Mouse (Mus musculus) heart, embryonic 12.5 days (tissue): ENCODE results near the gene Efna4. TPM values are rescaled to one million over a fixed set of nuclear protein-coding genes. Genes with fewer than 3 reads are reported as not detected.
A peak's percentile ranks its signal among the peaks of the same experiment; 100 is the strongest.

Experiments used
- ATAC-seq: fragments of 200-750 bp; cut with Nextera tagmentation; 2 replicates; pipeline ENCODE4 v1.8.0; 2017; ENCODE audit warnings: moderate TSS enrichment, moderate library complexity; ENCODE audit not compliant: insufficient number of reproducible peaks, low FRiP score
- H3K27ac ChIP-seq: fragments of 300-500 bp; sonication (generic); 2 replicates; pipeline ENCODE4 v1.5.1; 2016; ENCODE audit warnings: mild to moderate bottlenecking, moderate library complexity; ENCODE audit not compliant: poor library complexity, severe bottlenecking
- H3K27me3 ChIP-seq: fragments of 300-500 bp; sonication (generic); replicated peaks from 2 replicates; pipeline ENCODE4 v1.6.1; 2016; ENCODE audit warnings: mild to moderate bottlenecking, moderate library complexity
- H3K36me3 ChIP-seq: fragments of 300-500 bp; sonication (generic); 2 replicates; pipeline ENCODE4 v1.6.1; 2016; ENCODE audit warnings: mild to moderate bottlenecking, moderate library complexity
- H3K4me1 ChIP-seq: fragments of 300-500 bp; sonication (generic); replicated peaks from 2 replicates; pipeline ENCODE4 v1.6.1; 2016; ENCODE audit warnings: mild to moderate bottlenecking
- H3K4me2 ChIP-seq: fragments of 300-500 bp; sonication (generic); 2 replicates; pipeline ENCODE4 v1.6.1; 2016; ENCODE audit warnings: mild to moderate bottlenecking, moderate library complexity
- H3K4me3 ChIP-seq: fragments of 300-500 bp; sonication (generic); 2 replicates; pipeline ENCODE4 v1.5.1; 2016; ENCODE audit warnings: mild to moderate bottlenecking
- H3K9ac ChIP-seq: fragments of 300-500 bp; sonication (generic); 2 replicates; pipeline ENCODE4 v1.6.1; 2016; ENCODE audit warnings: mild to moderate bottlenecking, moderate library complexity
- H3K9me3 ChIP-seq: fragments of 300-500 bp; sonication (generic); replicated peaks from 2 replicates; pipeline ENCODE4 v1.6.1; 2016; ENCODE audit warnings: mild to moderate bottlenecking, moderate library complexity
- WGBS: fragments of 180-500 bp; shearing (Covaris S2); methylation state at CpG from one replicate; pipeline ENCODE4 v1.1.7; 2016; 5-methylcytosine and 5-hydroxymethylcytosine counted together
- polyA plus RNA-seq: library from polyadenylated mRNA; unstranded; fragments of >200 nt; fragmentation: Nextera tagmentation; extraction: Ambion mirVana; gene quantifications from 2 replicates; pipeline ENCODE4 v1.2.1, GENCODE M21; 2016

Gene Efna4
- polyA plus RNA-seq, result 8.7 and 10.6 TPM in 2 replicates

DNA sequence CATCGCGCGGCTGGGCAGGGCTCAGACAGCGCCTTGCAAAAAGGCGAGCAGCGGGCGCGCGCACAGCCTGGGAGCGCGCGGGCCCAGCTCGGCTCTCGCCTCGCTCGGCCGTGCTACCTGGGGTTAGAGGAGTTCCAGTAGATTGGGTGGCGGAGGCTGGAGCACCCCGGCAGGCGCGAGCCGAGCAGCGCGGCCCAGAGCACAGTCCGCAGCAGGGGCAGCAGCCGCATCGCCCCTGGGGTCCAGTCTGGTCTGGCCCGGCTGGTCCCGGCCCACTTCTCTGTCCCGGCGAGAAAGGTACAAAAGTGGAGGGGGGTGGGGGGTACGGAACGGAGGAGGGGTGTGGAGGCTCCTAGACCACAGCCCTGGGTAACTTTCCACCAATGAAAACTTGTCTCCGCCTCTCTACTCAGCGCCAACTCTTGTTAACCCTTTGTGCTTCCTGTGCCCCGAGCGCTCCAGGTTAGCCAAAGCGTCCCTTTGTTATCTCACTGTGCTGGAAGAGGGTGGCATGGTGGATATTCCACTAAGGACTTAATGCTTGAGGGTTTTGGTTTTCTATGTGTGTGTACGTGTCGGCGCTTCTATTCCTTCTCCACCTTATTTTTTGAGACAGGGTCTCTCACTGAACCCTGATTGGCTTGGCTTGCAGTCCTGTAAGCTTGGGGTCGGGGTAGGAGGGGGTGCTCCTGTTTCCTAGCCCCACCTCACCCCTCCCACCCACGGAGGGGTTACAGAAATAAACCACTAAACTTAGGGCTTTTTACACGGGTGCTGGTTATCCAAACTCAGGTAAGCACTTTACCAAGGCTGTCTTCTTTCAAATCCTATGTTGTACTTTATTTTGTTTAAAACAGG is at the start of gene Efna4:
Gene Efna4 (minus strand): TSS at position 308 of the 858 bp plus-strand sequence.
- peak; percentile 78 for ATAC-seq
- Histone ChIP-seq H3K4me2 (peak within 1 kb of the TSS; percentile 86), H3K36me3 (peaks cover 30% of the 10 kb centered on the region), H3K27me3 (peaks cover 3% of the 10 kb centered on the region; the same call in 1 of the 2 replicates), H3K9ac (peak within 1 kb of the TSS; percentile 90), H3K4me1 (peaks cover 26% of the 10 kb centered on the region), H3K4me3 (peak within 1 kb of the TSS; percentile 82), H3K27ac (peak within 1 kb of the TSS; percentile 68), H3K9me3 (no peaks in the 10 kb centered on the region)
- WGBS, result 1% methylated on average over 44 of the region's 44 CpGs

DNA sequence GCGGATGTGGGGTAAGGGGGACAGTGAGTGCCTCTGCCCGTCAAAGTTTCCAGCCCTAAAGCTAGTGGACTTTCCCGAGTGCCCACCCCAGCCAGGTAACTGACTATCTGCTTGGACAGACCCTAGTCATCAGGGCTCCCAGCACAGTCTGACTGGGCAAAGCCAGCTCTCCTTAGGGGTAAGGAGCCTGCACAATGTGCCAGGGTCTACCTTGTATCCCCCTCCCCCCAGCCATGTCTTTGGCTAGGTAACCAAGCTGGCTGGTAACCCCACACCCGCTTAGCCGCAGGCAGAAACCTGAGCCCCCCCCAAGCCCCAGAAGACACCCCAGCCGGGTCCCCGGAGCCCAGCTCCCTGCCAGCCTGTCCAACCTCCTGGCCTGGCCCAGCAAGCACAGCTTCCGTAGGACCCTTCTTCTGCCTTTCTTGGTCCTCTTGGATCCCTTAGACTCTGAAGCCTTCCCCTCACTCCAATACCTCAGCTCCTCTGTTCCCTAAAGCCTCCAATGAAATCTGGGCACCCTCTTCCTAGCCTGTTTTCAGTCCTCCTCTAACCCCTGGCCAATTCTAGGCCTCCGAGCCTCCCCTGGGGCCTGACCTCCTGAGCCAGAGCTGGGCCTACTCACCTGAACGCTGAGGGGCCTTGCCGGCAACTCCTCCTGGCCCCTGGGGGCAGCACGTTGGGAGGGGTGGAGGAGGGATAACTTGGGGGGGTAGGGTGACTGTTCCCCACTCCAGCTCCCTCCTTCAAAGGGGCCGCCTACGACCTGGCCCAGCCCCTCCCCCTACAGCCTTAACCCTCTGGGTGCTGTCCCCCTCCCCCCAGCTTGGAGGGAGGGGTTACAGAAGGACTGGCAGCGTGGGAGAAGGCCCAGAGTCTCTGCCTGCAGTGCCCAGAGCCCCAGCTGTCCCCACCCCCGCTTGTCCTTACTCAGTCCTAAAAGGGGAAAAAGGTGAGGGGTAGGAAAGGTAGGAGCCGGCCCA is 48.9 kb upstream of the Efna4 start:
- Histone ChIP-seq H3K4me1 (peaks cover 38% of the 10 kb centered on the region), H3K36me3 (no peaks in the 10 kb centered on the region), H3K4me2 (no peak overlapping the region; the same call in 1 of the 2 replicates), H3K9ac (no peak overlapping the region; the same call in 1 of the 2 replicates), H3K27ac (no peak overlapping the region), H3K9me3 (no peaks in the 10 kb centered on the region), H3K27me3 (no peaks in the 10 kb centered on the region), H3K4me3 (no peak overlapping the region)
- 61% methylated on average over 17 of the region's 17 CpGs for WGBS
- ATAC-seq, result no peak

DNA sequence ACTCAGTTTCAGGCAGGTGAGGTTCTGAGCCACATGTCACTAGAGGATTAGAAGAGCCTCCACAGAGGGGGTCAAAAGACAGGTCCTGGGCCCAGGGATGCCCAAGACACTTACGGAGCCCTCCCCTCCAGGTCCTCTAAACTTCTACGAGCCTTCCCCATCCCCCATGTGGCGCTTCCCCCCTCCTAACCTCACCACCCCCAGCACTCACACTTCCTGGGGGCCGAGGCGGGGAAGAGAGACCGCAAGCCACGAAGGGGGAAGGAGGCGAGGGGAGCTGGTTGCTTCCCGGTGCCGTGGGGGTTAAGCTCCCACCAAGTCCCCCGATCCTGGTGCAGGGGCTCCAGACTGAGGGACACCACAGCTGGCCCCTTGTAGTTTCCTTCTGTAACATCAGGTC is 47.6 kb upstream of the Efna4 start:
- WGBS, result 51% methylated on average over 11 of the region's 11 CpGs
- H3K9ac ChIP-seq, result no peak overlapping the region

DNA sequence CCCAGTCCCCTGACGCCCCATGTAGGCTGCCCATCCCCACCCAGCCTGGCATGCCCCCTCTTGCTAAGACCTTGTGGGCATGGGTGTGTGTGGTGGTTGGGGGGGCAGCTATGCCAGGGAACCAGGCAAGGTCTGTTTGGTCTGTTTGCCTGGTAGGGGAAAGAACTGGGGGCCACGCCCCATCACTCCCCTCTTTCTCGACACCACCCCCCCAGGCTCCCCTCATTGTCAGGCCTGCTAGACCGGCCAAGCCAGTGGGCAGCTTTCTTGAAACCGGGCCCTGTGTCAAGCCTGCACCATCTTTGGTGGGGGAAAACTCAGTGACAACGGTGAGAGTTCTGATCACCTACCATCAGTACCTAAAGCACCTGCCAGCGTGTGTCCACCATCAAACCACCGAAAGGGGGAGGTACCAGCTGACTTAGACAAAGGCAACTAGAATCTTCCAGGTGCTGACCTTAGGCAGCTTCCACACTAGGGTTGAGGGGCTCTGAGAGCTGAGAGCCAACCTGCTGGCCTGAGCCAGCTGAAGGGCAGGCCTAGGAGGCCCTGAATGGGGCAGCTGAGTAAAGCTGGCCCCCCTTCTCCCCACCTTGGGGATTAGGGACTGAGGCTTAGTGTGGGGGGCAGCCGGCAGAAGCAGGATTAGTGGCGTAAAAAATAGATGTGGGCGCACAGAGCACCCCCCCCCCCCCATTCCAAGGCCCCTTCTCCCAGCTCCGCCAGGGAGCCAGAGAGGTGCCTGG is 46.7 kb upstream of the Efna4 start:
- Histone ChIP-seq H3K36me3 (peaks cover 18% of the 10 kb centered on the region), H3K9ac (no peak overlapping the region), H3K27me3 (no peaks in the 10 kb centered on the region), H3K4me2 (no peak overlapping the region), H3K4me1 (peaks cover 16% of the 10 kb centered on the region), H3K27ac (no peak overlapping the region), H3K4me3 (no peak overlapping the region), H3K9me3 (no peaks in the 10 kb centered on the region)
- WGBS, result 74% methylated on average over 11 of the region's 12 CpGs
- ATAC-seq, result no peak

More for the DNA sequence above, 47.6 kb upstream of the Efna4 start:
- H3K27me3 ChIP-seq, result no peaks in the 10 kb centered on the region
- no peak overlapping the region for H3K4me2 ChIP-seq
- H3K4me1 ChIP-seq, result peaks cover 25% of the 10 kb centered on the region
- no peak overlapping the region for H3K4me3 ChIP-seq
- H3K27ac ChIP-seq, result no peak overlapping the region
- ATAC-seq, result no peak
- no peaks in the 10 kb centered on the region for H3K9me3 ChIP-seq
- peaks cover 9% of the 10 kb centered on the region for H3K36me3 ChIP-seq

DNA sequence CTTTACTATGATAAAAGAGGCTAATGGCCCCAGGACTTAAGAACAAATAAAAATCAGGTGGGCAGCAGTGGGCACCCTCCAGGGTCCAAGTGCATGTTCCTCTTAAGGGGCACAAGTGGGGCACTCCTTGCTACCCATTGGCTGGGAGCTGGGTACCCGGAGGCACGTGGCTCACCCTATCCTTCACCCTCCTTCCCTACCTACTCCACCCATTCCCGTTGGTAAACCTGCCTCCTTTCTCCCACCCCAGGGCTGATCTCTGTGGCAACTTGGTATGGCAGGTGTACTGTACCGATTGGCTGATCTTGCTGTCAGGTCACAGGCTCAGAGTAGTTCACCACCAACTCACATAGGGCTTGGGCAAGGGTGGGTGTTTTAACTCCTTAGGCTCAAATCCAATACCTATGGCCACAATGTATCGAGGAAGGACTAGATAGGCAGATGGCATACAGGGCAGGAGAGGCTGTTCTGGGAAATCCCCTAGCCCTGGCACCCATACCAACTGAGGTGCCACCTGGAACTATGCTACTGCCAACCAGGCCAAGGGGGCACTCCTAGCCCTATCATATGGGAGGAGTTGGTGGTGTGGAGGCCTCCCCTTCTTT is 45.9 kb upstream of the Efna4 start:
- 86% methylated on average over 5 of the region's 5 CpGs for WGBS

DNA sequence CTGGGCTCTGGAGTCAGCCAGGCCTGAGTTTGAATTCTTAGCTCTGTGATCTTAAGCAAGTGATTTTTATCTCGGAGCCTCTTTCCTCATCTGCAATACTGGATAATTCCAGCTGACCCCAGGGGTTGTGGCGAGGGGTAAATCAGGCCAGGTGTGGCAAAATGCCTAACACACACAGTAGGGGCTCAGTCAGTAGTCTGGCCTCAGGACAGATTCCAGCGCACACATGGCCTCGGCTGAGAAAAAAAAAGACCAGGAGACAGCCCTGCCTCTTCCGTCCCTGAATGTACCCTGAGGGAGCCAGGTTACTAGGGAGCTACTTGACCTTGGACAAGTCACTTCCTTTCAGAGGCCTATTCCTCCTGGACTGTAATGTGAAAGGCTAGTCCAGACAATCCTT is 45.1 kb upstream of the Efna4 start:
- peaks cover 21% of the 10 kb centered on the region for H3K4me1 ChIP-seq
- 77% methylated on average over 5 of the region's 5 CpGs for WGBS
- no peak overlapping the region for H3K4me2 ChIP-seq
- peaks cover 23% of the 10 kb centered on the region for H3K36me3 ChIP-seq
- no peaks in the 10 kb centered on the region for H3K27me3 ChIP-seq
- H3K4me3 ChIP-seq, result no peak overlapping the region
- no peak for ATAC-seq
- H3K9me3 ChIP-seq, result no peaks in the 10 kb centered on the region
- H3K9ac ChIP-seq, result no peak overlapping the region
- H3K27ac ChIP-seq, result no peak overlapping the region

More for the DNA sequence above, 45.9 kb upstream of the Efna4 start:
- H3K9ac ChIP-seq, result no peak overlapping the region
- no peaks in the 10 kb centered on the region for H3K9me3 ChIP-seq
- H3K4me3 ChIP-seq, result no peak overlapping the region
- H3K4me2 ChIP-seq, result no peak overlapping the region
- H3K36me3 ChIP-seq, result peaks cover 23% of the 10 kb centered on the region
- no peaks in the 10 kb centered on the region for H3K27me3 ChIP-seq
- H3K4me1 ChIP-seq, result peaks cover 14% of the 10 kb centered on the region
- no peak overlapping the region for H3K27ac ChIP-seq
- ATAC-seq, result no peak

DNA sequence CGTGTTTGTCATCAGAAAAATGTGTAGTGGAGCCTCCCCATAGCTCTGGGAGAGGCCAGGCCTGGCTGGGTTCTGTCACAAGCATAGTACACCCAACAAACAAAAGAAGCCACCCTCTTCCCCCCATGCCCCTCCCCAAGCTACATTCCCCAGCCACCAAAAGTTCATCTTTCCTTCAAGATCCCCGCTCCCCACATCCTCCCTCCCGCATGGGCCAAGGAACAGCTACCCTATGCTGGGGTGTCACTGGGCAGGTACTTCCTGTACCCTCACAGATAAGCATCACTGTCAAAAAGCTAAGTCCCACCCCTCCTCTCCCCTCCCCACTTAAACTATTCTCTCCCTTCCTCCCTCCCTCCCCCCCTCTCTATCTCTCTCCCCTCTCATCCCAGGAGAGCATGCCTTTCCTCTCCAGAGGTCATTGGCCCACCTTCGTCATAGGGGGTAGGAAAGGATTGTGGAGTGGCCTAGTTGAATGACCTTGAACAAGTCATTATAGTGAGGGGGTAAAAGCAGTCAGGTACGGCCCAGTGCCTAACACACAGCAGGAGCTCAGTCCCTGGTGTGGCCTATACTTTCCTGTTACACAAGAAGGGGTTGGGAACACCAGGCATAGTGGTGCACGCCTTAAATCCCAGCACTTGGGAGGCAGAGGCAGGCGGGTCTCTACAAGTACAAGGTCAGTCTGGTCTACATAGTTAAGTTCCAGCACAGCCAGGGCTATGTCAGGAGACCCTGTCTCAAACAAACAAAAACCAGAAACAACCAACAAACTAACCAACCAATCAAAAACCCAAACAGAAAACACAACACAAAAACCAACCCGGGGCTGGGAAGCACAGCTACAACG is 44.4 kb upstream of the Efna4 start:
- Histone ChIP-seq H3K9me3 (no peaks in the 10 kb centered on the region), H3K4me3 (no peak overlapping the region), H3K9ac (no peak overlapping the region), H3K4me1 (peaks cover 28% of the 10 kb centered on the region), H3K27ac (no peak overlapping the region), H3K27me3 (no peaks in the 10 kb centered on the region), H3K36me3 (peaks cover 23% of the 10 kb centered on the region), H3K4me2 (no peak overlapping the region)
- ATAC-seq, result no peak
- 81% methylated on average over 9 of the region's 9 CpGs for WGBS

DNA sequence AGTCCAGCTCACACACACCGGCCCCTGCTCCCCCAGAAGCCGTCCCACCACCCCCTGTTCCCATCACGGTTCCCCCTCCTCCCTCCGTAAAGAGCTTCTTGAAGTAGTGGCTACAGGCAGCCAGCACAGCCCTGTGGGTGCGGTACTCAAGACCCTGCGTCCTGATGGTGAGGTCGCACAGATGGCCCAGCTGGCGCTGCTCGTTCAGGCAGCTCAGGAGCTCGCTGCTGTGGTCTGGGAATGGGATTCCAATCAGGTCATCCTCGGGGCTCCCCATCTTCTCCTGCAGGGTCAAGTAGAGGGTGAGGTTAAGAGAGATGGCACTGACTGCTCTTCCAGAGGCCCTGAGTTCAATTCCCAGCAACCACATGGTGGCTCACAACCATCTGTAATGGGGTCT is 43.4 kb upstream of the Efna4 start:
- Histone ChIP-seq H3K9ac (no peak overlapping the region), H3K4me3 (no peak overlapping the region), H3K27me3 (no peaks in the 10 kb centered on the region), H3K9me3 (no peaks in the 10 kb centered on the region), H3K4me1 (peaks cover 27% of the 10 kb centered on the region), H3K27ac (no peak overlapping the region), H3K36me3 (peaks cover 23% of the 10 kb centered on the region), H3K4me2 (no peak overlapping the region)
- 81% methylated on average over 11 of the region's 11 CpGs for WGBS
- ATAC-seq, result no peak

DNA sequence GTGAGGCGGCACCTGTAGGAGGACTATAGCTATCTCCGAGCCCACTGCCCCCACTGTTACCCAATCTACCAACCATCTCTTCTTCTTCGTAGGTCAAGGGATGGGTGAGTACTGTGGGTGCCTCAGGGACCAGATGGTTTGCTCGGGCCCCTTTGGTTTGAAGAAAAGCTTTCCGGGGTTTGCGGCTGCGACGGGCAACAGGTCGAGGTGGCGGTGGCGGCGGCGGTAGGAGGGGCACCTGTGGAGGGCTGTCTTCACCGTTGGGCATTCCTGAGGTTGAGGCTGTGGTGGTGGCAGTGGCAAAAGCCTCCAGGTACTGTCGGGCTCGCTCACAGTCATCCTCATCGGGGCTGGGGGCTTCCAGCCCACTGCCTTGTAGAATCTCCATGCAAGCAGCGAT is 42.9 kb upstream of the Efna4 start:
- WGBS, result 93% methylated on average over 18 of the region's 18 CpGs
- H3K9me3 ChIP-seq, result no peaks in the 10 kb centered on the region
- ATAC-seq, result no peak
- H3K4me2 ChIP-seq, result no peak overlapping the region
- no peak overlapping the region for H3K27ac ChIP-seq
- no peak overlapping the region for H3K4me3 ChIP-seq
- H3K27me3 ChIP-seq, result no peaks in the 10 kb centered on the region
- peaks cover 27% of the 10 kb centered on the region for H3K4me1 ChIP-seq
- H3K36me3 ChIP-seq, result peaks cover 23% of the 10 kb centered on the region
- no peak overlapping the region for H3K9ac ChIP-seq

DNA sequence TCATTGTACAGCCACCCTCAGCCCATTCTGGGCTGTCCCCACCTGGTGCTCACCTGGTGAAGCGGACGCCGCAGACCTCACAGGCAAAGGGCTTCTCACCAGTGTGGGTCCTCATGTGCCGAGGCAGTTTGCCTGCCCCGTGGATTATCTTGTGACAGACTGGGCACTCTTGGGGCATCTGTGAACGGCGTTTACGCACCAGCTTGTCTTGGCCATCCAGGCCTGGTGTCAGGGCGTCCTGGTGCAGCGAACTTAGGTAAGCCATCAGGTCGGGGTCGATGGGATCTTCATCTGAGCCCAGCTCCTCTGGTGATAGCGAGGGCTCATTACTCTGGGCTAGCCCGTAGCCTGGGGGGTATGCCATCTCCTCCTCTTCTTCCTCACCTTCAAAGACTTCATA is 42.5 kb upstream of the Efna4 start:
- H3K36me3 ChIP-seq, result peaks cover 23% of the 10 kb centered on the region

More for the DNA sequence above, 42.5 kb upstream of the Efna4 start:
- Histone ChIP-seq H3K9me3 (no peaks in the 10 kb centered on the region), H3K4me1 (peaks cover 27% of the 10 kb centered on the region), H3K27ac (no peak overlapping the region), H3K4me2 (no peak overlapping the region), H3K27me3 (no peaks in the 10 kb centered on the region), H3K4me3 (no peak overlapping the region), H3K9ac (no peak overlapping the region)
- 93% methylated on average over 14 of the region's 14 CpGs for WGBS
- no peak for ATAC-seq
